Mouse (Mus musculus) ovary, postnatal 36 days (tissue): ENCODE measurements around the gene Iqgap2.

Source experiments
- DNase-seq: peaks from one replicate; pipeline ENCODE4 v3.0.0; 2022; ENCODE audit warnings: low spot score, mixed read lengths

The Iqgap2 gene

GRCm38 (mm10) chr13:95712054-95712453 lies 179.7 kb downstream of the Iqgap2 start:
- DNase-seq: no peak

- DNase-seq: no peak
These were observed 186.1 kb downstream of the Iqgap2 start for GRCm38 (mm10) chr13:95705589-95705988.

GRCm38 (mm10) chr13:95703376-95703775 lies 188.3 kb downstream of the Iqgap2 start:
- DNase-seq: no peak

GRCm38 (mm10) chr13:95697874-95698273 lies 193.8 kb downstream of the Iqgap2 start:
- DNase-seq: no peak

- no peak for DNase-seq
These were observed 195.0 kb downstream of the Iqgap2 start, which contains the start of gene F2rl2 for GRCm38 (mm10) chr13:95696654-95697163. TSS of gene F2rl2 (plus strand) at chr13:95696853.

- no peak for DNase-seq
These were observed 195.5 kb downstream of the Iqgap2 start for GRCm38 (mm10) chr13:95696120-95696653.

GRCm38 (mm10) chr13:95692201-95692600 lies 199.5 kb downstream of the Iqgap2 start:
- no peak for DNase-seq

GRCm38 (mm10) chr13:95688576-95688975 lies 203.1 kb downstream of the Iqgap2 start:
- no peak for DNase-seq

GRCm38 (mm10) chr13:95685736-95686135 lies 206.0 kb downstream of the Iqgap2 start:
- DNase-seq: no peak

- no peak for DNase-seq
These were observed 207.0 kb downstream of the Iqgap2 start for GRCm38 (mm10) chr13:95684656-95685244.

GRCm38 (mm10) chr13:95679491-95679941 lies 212.2 kb downstream of the Iqgap2 start:
- no peak for DNase-seq

GRCm38 (mm10) chr13:95679078-95679477 lies 212.6 kb downstream of the Iqgap2 start:
- no peak for DNase-seq

GRCm38 (mm10) chr13:95672372-95672771 lies 219.3 kb downstream of the Iqgap2 start:
- no peak for DNase-seq

- no peak for DNase-seq
These were observed 220.4 kb downstream of the Iqgap2 start for GRCm38 (mm10) chr13:95671108-95671897.

- DNase-seq: no peak
These were observed 221.2 kb downstream of the Iqgap2 start for GRCm38 (mm10) chr13:95670534-95670933.

- no peak for DNase-seq
These were observed 224.5 kb downstream of the Iqgap2 start for GRCm38 (mm10) chr13:95667260-95667659.

GRCm38 (mm10) chr13:95665644-95666356 lies 225.9 kb downstream of the Iqgap2 start:
- DNase-seq: no peak

- no peak for DNase-seq
These were observed 227.9 kb downstream of the Iqgap2 start for GRCm38 (mm10) chr13:95663834-95664233.

GRCm38 (mm10) chr13:95659432-95659831 lies 232.3 kb downstream of the Iqgap2 start:
- no peak for DNase-seq

- no peak for DNase-seq
These were observed 234.6 kb downstream of the Iqgap2 start for GRCm38 (mm10) chr13:95657171-95657570.

GRCm38 (mm10) chr13:95655284-95655683 lies 236.4 kb downstream of the Iqgap2 start:
- DNase-seq: no peak

GRCm38 (mm10) chr13:95653696-95654095 lies 238.0 kb downstream of the Iqgap2 start:
- DNase-seq: no peak
